Mouse (Mus musculus) hindbrain, embryonic 14.5 days (tissue): ENCODE results near the gene Gbp5. TPM values are rescaled to one million over a fixed set of nuclear protein-coding genes. Genes with fewer than 3 reads are reported as not detected.
"Not testable (repeated sequence)": the region's sequence is repeated elsewhere in the genome, so short reads cannot be mapped to it uniquely, and the experiment has no call there.

Source experiments
- ATAC-seq: fragments of 200-750 bp; cut with Nextera tagmentation; 2 replicates; pipeline ENCODE4 v1.8.0; 2017; ENCODE audit warnings: moderate number of reproducible peaks, mild to moderate bottlenecking, moderate TSS enrichment, moderate library complexity; ENCODE audit not compliant: low FRiP score
- DNase-seq: peaks from one replicate; pipeline ENCODE4 v3.0.0-alpha.2; 2015; ENCODE audit warnings: low spot score
- H3K27ac ChIP-seq: fragments of 300-500 bp; sonication (generic); 2 replicates; pipeline ENCODE4 v1.5.1; 2014; ENCODE audit warnings: mild to moderate bottlenecking, moderate library complexity
- H3K27me3 ChIP-seq: fragments of 300-500 bp; sonication (generic); 2 replicates; pipeline ENCODE4 v1.6.1; 2014; ENCODE audit warnings: mild to moderate bottlenecking, low read length, mixed read lengths; ENCODE audit not compliant: control insufficient read depth, insufficient read depth
- H3K36me3 ChIP-seq: fragments of 300-500 bp; sonication (generic); replicated peaks from 2 replicates; pipeline ENCODE4 v1.6.1; 2014; ENCODE audit not compliant: control insufficient read depth, insufficient read depth
- H3K4me1 ChIP-seq: fragments of 300-500 bp; sonication (generic); replicated peaks from 2 replicates; pipeline ENCODE4 v1.6.1; 2014; ENCODE audit warnings: antibody characterized with exemption, low read length, mixed read lengths; ENCODE audit not compliant: control insufficient read depth, insufficient read depth
- H3K4me2 ChIP-seq: fragments of 300-500 bp; sonication (generic); replicated peaks from 2 replicates; pipeline ENCODE4 v1.6.1; 2014; ENCODE audit warnings: mild to moderate bottlenecking, moderate library complexity
- H3K4me3 ChIP-seq: fragments of 300-500 bp; sonication (generic); replicated peaks from 2 replicates; pipeline ENCODE4 v1.5.1; 2014; ENCODE audit warnings: mild to moderate bottlenecking, low read length
- H3K9ac ChIP-seq: fragments of 300-500 bp; sonication (generic); 2 replicates; pipeline ENCODE4 v1.6.1; 2014
- H3K9me3 ChIP-seq: fragments of 300-500 bp; sonication (generic); 2 replicates; pipeline ENCODE4 v1.6.1; 2016; ENCODE audit warnings: low read length; ENCODE audit not compliant: control insufficient read depth
- WGBS: fragments of 180-500 bp; shearing (Covaris S2); extraction: QIAGEN DNeasy Blood & Tissue Kit; methylation state at CpG from one replicate; pipeline ENCODE4 v1.1.7; 2014; 5-methylcytosine and 5-hydroxymethylcytosine counted together
- polyA plus RNA-seq: library from polyadenylated mRNA; unstranded; fragments of >200 nt; fragmentation: Nextera tagmentation; extraction: Ambion mirVana; gene quantifications from 2 replicates; pipeline ENCODE4 v1.2.1, GENCODE M21; 2014

The Gbp5 gene
- polyA plus RNA-seq, 1 experiment from 2014 or later, result 0.23 TPM

DNA sequence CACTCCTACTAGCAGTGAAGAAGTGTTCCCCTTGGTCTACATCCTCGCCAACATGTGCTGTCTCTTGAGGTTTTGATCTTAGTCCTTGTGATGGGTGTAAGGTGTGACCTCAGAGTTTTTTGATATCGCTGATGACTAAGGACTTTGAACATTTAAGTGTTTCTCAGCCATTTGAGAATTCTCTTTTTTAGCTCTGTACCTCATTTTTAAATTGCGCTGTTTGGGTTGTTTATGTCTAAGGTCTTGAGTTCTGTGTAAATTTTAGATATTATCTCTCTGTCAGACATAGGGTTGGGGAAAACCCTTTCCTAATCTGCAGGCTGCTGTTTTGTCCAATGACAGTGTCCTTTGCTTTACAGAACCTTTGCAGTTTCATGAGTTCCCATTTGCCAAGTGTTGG, 39.4 kb downstream of the Gbp5 start:
- no peak overlapping the region for H3K27ac ChIP-seq
- DNase-seq (no peak), ATAC-seq (no peak)
- peaks cover 7% of the 10 kb centered on the region; the same call in 1 of the 2 replicates for H3K4me1 ChIP-seq
- no peaks in the 10 kb centered on the region for H3K36me3 ChIP-seq
- 96% methylated on average over 3 of the region's 3 CpGs for WGBS
- H3K27me3 ChIP-seq, result no peaks in the 10 kb centered on the region
- no peak overlapping the region for H3K4me2 ChIP-seq
- no peak overlapping the region for H3K4me3 ChIP-seq
- H3K9ac ChIP-seq, result no peak overlapping the region
- H3K9me3 ChIP-seq, result no peaks in the 10 kb centered on the region

DNA sequence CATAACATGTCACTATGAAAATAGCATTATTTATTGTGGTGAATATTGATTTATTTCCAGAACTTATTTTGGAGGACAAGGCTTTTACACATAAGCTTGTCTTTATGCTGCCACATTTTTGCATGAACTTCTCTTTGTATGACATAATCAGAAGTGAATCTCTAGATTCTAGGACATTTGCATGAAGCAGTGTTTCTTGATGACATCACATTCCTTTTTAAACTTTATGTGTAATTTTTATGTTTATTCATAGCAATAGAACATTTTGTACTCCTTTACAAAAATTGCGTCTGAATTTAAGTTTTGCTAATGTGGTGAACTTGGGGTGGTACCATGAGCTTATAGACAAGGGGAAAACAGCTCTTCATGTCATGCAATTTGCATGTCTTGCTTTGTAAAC, 41.9 kb downstream of the Gbp5 start:
- no peaks in the 10 kb centered on the region for H3K36me3 ChIP-seq
- no peak overlapping the region for H3K4me3 ChIP-seq
- H3K27ac ChIP-seq, result no peak overlapping the region
- H3K27me3 ChIP-seq, result no peaks in the 10 kb centered on the region
- H3K9ac ChIP-seq, result no peak overlapping the region
- ATAC-seq (no peak), DNase-seq (no peak)
- no peaks in the 10 kb centered on the region for H3K9me3 ChIP-seq
- 69% methylated on average over 1 of the region's 1 CpGs for WGBS
- H3K4me1 ChIP-seq, result no peaks in the 10 kb centered on the region
- H3K4me2 ChIP-seq, result no peak overlapping the region

DNA sequence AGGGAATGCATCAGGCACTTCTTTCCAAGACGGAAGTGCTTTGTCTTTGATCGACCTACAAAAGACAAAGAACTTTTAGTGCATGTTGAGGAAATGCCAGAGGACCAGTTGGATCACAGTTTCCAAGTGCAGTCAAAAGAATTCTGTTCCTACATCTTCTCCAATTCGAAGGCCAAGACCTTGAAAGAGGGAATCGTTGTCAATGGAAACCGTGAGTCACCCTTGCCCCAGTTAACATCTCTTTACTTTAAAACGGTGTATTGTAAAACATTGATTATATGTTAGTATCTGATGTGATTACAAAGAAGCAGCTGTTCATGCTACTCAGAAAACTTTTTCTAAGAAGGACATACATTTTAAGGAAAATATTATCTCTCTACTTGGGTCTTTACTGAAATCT, 47.6 kb downstream of the Gbp5 start:
- Histone ChIP-seq H3K4me1 (no peaks in the 10 kb centered on the region), H3K27me3 (no peaks in the 10 kb centered on the region), H3K4me2 (no peak overlapping the region), H3K36me3 (no peaks in the 10 kb centered on the region), H3K4me3 (no peak overlapping the region), H3K9me3 (no peaks in the 10 kb centered on the region), H3K9ac (no peak overlapping the region), H3K27ac (no peak overlapping the region)
- no peak for DNase-seq
- WGBS, result 74% methylated on average over 6 of the region's 6 CpGs
- no peak for ATAC-seq

DNA sequence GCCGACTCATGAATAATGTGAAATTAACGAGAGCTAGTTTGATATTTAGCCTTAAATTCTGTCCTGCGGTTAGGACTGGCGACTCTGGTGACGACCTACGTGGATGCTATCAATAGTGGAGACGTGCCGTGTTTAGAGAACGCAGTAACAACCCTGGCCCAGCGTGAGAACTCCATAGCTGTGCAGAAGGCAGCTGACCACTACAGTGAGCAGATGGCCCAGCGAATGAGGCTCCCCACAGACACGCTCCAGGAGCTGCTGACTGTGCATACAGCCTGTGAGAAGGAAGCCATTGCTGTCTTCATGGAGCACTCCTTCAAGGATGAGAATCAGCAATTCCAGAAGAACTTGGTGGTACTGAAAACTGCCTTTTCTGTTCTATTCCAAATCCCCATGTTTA, 49.0 kb downstream of the Gbp5 start:
- not testable (repeated sequence) for H3K27ac ChIP-seq, H3K4me2 ChIP-seq, H3K27me3 ChIP-seq, ATAC-seq, H3K4me3 ChIP-seq, H3K4me1 ChIP-seq, H3K9ac ChIP-seq, H3K36me3 ChIP-seq, H3K9me3 ChIP-seq, DNase-seq
- 63% methylated on average over 12 of the region's 12 CpGs for WGBS

DNA sequence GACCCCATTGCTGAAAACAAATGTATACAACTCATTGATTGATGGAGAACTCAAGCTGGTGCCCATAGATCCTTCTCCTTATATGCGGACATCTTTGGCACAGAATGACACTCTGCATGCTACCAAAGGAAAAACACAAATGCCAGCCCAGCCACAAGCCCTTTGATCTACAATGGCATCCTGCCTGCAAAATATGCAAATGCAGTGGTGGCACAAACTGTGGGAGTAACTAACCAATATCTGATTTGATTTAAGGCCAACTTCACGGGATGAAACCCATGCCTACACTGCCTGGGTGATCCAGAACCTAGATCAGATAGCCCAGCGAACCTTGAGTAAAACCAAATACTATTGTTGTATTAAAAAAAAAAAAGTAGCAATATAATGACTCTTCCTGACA, 52.9 kb downstream of the Gbp5 start:
- H3K9me3 ChIP-seq, result no peaks in the 10 kb centered on the region
- no peaks in the 10 kb centered on the region for H3K27me3 ChIP-seq
- DNase-seq, result no peak
- no peaks in the 10 kb centered on the region for H3K4me1 ChIP-seq
- no peaks in the 10 kb centered on the region for H3K36me3 ChIP-seq
- no peak overlapping the region for H3K4me2 ChIP-seq
- H3K27ac ChIP-seq, result no peak overlapping the region
- WGBS, result 69% methylated on average over 3 of the region's 3 CpGs
- H3K9ac ChIP-seq, result no peak overlapping the region
- ATAC-seq, result no peak
- H3K4me3 ChIP-seq, result no peak overlapping the region

DNA sequence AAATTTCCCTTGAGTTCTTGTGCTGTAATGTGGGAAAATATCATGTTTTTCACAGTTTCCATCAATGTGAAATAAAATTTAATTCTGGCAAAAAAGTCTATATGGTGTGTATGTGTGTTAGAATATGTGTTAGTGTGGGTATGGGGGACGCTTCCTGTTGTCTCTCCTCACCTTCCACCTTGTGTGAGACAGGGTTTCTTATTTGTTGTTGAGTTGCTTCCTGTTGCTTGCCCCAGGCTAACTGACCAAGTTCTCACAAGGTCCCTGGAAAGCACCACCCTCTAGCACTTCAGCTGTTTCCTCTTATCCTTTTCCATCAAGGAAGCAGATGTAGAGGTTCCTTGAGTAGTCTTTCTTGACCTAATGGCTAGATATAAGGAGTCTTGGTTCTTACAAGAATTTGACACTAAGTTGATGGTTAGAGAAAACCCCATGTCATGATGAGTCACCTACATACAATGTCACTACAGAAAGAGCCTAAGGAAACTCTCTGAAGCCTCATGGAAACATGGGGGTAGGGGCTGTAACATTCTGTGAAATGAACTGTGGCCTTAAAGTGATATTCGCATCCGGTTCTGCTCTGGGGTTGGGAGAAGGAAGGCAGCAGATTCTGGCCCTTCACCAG, 56.4 kb downstream of the Gbp5 start:
- Histone ChIP-seq H3K36me3 (no peaks in the 10 kb centered on the region), H3K4me2 (no peak overlapping the region), H3K4me3 (no peak overlapping the region), H3K27me3 (no peaks in the 10 kb centered on the region), H3K9ac (no peak overlapping the region), H3K27ac (no peak overlapping the region), H3K4me1 (no peaks in the 10 kb centered on the region), H3K9me3 (no peaks in the 10 kb centered on the region)
- ATAC-seq (no peak), DNase-seq (no peak)
- 100% methylated on average over 3 of the region's 3 CpGs for WGBS

DNA sequence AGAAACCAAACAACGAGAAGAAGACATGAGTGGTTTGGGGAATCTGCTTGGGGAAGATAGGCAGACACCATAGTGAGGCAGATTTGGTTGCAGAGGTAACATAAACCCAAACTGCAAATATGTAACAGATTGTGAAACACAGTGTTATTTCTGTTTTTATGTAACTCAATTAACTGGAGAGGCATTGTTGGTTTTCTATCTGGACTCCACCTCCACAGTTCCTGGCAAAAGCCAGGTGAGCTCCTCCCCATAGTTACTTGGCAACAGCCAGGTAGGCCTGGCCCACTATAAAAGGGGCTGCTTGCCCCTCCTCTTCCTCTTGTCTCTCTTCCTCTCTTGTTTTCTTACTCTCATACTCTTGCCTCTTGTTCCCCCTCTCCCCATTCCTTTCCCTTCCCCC, 60.8 kb downstream of the Gbp5 start:
- H3K9me3 ChIP-seq, result no peaks in the 10 kb centered on the region
- no peaks in the 10 kb centered on the region for H3K36me3 ChIP-seq
- no peaks in the 10 kb centered on the region for H3K4me1 ChIP-seq
- WGBS, result 87% methylated on average over 1 of the region's 1 CpGs
- H3K27me3 ChIP-seq, result no peaks in the 10 kb centered on the region
- no peak for DNase-seq
- ATAC-seq, result no peak
- no peak overlapping the region for H3K9ac ChIP-seq
- no peak overlapping the region for H3K27ac ChIP-seq
- no peak overlapping the region for H3K4me2 ChIP-seq
- no peak overlapping the region for H3K4me3 ChIP-seq

DNA sequence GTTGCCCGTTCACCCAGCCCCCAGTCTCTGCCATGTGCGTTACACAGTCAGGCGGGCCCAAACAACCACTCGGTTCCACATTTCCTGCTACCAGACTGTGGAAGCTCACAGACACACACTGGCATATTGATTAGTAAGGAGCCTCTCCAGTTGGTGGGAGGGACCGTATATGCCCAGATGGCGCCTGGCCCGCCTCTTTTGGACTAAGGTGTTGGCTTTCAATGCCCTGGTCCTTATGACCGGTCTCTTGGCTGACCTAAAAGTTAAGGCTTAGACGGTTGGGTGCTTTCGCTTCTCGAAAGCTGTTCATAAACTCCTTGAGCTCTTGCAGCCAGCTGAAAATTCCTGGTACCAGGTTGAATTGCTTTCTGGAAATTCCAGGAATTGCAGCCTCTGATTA, 61.8 kb downstream of the Gbp5 start:
- H3K4me1 ChIP-seq, result 0 out of 2 replicates have a peak, but pooled peaks cover 3% of the 10 kb centered on the region
- WGBS, result 89% methylated on average over 11 of the region's 11 CpGs
- no peaks in the 10 kb centered on the region for H3K9me3 ChIP-seq
- H3K27me3 ChIP-seq, result no peaks in the 10 kb centered on the region
- ATAC-seq (no peak), DNase-seq (no peak)
- H3K27ac ChIP-seq, result no peak overlapping the region
- no peaks in the 10 kb centered on the region for H3K36me3 ChIP-seq
- no peak overlapping the region for H3K9ac ChIP-seq
- H3K4me3 ChIP-seq, result no peak overlapping the region
- H3K4me2 ChIP-seq, result no peak overlapping the region

DNA sequence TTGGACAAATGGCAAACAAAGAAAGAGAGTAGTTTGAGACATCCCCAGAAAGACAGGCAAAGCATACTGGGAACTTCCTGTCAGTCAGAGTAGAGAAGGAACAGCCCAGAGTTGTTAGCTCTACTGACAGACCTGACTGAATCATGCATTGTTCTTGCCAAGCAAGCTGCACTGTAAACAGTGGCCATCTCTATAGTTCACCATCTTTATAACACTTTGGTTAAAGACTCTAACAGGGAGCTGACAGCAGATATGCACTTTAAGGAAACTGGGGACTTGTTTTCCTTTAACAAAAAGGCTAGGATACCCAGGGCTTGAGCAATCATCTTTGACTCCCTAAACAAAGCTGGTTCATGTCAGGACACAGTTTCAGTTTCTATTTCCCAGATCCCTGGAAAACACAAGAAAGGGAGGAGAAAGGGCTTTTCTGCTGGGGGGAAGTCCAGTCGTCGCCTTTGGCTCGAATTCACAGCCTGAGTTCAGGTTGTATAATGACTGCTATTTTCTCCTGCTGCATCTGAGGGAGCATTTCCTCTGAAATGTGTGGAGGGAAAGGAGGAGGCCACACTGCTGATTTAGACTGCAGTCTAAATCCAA, 66.0 kb downstream of the Gbp5 start, which contains the start of gene Gbp3:
Gene Gbp3, plus strand, starts transcription at position 395 of the 597 bp plus-strand sequence.
- ATAC-seq, result no peak
- 37% methylated on average over 3 of the region's 3 CpGs for WGBS
- Histone ChIP-seq H3K4me1 (0 out of 2 replicates have a peak, but pooled peaks cover 3% of the 10 kb centered on the region), H3K27ac (no peak within 1 kb of the TSS), H3K4me3 (peak within 1 kb of the TSS; percentile 13; the same call in 1 of the 2 replicates), H3K36me3 (no peaks in the 10 kb centered on the region), H3K9me3 (no peaks in the 10 kb centered on the region), H3K4me2 (peak within 1 kb of the TSS; percentile 39), H3K9ac (no peak within 1 kb of the TSS), H3K27me3 (no peaks in the 10 kb centered on the region)
- DNase-seq, result no peak
